Mouse (Mus musculus) adrenal gland, postnatal 36 days (tissue): ENCODE results near the gene C130060K24Rik. TPM values are rescaled to one million over a fixed set of nuclear protein-coding genes. Genes with fewer than 3 reads are reported as not detected.

ENCODE experiments used
- DNase-seq, 2 experiments: peaks; one replicate each; pipeline ENCODE4 v3.0.0; 2021; ENCODE audit warnings: mixed read lengths in 1 of 2
- long read RNA-seq, 2 experiments: library from polyadenylated mRNA; stranded (forward); transcript quantifications; one replicate each; pipeline ENCODE4 v2.0.0; 2021; ENCODE audit warnings: borderline sequencing depth in 2 of 2
- total RNA-seq, 2 experiments: library from RNA; stranded (reverse); gene quantifications; 2 replicates each; pipeline ENCODE4 v1.2.3; 2021

Gene C130060K24Rik
- total RNA-seq, result not detected
- long read RNA-seq, experiment 1, result 0 reads
- long read RNA-seq, experiment 2, result 0 reads

- DNase-seq, result no peak
Observed at GRCm38 (mm10) chr6:65380918-65381772, at the start of gene C130060K24Rik. Gene C130060K24Rik, plus strand, starts transcription at chr6:65381105.

DNA sequence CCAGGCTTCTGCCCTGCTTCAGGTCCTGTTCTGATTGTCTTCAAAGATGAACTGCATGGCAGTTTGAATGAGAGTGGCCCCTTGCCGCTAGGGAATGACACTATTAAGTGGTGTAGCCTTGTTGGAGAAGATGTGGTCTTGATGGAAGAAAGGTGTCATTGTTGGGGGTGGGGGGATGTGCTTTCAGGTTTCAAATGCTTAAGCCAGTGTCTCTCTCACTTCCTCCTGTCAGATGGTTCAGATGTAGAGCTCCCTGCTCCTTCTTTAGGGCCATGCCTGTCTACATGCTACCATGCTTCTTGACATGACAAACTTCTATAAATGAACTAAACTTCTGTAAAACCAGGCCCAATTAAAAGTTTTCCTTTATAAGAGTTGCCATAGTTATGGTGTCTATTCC, 46.7 kb upstream of the C130060K24Rik start:
- DNase-seq, result no peak

DNA sequence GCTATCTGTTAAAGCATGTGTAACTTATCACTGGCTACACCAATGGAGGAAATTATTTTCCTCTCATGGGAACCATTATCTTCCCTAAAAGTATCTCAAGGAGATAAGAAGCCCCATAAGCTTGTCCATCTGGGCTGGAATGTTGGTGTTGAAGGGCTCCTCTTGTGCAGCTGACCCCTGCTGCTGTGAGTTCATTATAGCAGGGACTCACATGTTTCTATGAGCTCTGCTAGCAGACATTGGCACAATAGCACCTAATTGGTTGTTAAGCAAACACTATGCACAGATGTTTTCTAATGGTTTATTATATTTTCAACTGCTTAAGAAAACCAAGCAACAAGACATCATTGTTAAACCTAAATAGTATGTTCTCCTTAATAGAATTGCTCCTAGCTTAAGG, 41.5 kb upstream of the C130060K24Rik start:
- DNase-seq, result no peak

GRCm38 (mm10) chr6:65341360-65341759, 39.5 kb upstream of the C130060K24Rik start:
- DNase-seq, result no peak

- DNase-seq, result peak; percentile 61 to 62
Observed at GRCm38 (mm10) chr6:65347736-65348135, 33.2 kb upstream of the C130060K24Rik start.

- DNase-seq, result peak; percentile 2 to 14
Observed at GRCm38 (mm10) chr6:65348255-65348654, 32.6 kb upstream of the C130060K24Rik start.

GRCm38 (mm10) chr6:65351622-65352021, 29.3 kb upstream of the C130060K24Rik start:
- DNase-seq, result no peak

DNA sequence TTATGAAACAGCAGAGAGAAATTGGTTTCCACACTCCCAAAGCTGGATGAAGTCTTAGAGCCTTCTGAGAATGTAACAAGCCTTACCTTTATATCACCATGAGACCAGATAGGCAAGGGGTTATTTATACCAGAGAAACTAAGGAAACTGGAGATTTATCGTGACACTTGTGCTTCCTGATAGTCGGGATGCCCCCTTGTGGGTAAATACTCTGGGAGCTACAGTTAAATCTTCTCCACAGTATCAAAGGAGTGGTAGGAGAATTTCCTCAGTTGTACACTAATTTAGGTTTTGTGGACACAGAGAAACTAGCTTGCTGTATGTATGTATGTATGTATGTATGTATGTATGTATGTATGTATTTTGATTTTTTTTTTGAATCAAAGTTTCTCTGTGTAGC, 5.0 kb upstream of the C130060K24Rik start:
- no peak for DNase-seq

DNA sequence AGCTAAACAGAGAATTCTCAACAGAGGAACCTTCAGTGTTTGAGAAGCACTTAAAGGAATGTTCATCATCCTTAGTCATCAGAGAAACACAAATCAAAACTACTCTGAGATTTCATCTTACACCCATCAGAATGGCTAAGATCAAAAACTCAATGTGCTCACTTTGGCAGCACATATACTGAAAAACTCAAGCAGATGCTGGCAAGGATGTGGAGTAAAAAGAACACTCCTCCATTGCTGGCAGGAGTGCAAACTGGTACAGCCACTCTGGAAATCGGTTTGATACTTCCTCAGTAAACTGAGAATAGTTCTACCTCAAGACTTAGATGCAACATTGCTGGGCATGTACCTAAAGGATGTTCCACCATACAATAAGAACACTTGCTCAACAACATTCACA, 41.0 kb downstream of the C130060K24Rik start:
- DNase-seq, result no peak

GRCm38 (mm10) chr6:65427065-65427464, 46.2 kb downstream of the C130060K24Rik start:
- DNase-seq, result peak in 1 of 2 experiments; percentile 1

- DNase-seq, result no peak
Observed at GRCm38 (mm10) chr6:65433159-65433558, 52.3 kb downstream of the C130060K24Rik start.

DNA sequence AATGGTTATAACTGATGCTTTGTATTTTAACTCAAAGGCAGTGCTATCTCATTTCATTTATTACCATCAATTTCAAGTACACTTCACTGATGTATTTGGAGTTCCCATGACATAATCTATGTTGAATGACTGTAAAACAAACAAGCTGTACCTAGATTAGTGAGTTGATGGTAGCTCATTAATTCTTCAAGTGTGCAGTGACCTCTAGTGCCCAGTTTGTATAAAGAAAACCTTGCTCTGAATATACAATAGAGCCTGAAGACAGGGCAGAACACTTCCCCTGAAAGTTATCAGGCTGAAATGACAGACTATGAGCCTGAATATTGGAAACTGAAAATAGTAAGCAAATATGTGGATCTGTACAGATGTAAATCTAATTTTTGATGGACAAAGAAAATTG, 72.6 kb downstream of the C130060K24Rik start:
- peak in 1 of 2 experiments; percentile 5 for DNase-seq

GRCm38 (mm10) chr6:65465294-65465693, 84.4 kb downstream of the C130060K24Rik start:
- no peak for DNase-seq

- DNase-seq, result no peak
Observed at GRCm38 (mm10) chr6:65470320-65470719, 89.4 kb downstream of the C130060K24Rik start.

- no peak for DNase-seq
Observed at GRCm38 (mm10) chr6:65472455-65472854, 91.5 kb downstream of the C130060K24Rik start.

GRCm38 (mm10) chr6:65498786-65499185, 117.9 kb downstream of the C130060K24Rik start:
- DNase-seq, result no peak

Other genes starting within 250 kb of the C130060K24Rik start
- 1 to 10 TPM; 1.8 to 2.5 TPM for gene Hpgds, start 236.2 kb upstream of the C130060K24Rik start, total RNA-seq
- gene Tnip3, start 144.2 kb downstream of the C130060K24Rik start, total RNA-seq, result under 1 TPM in 1 of 2 experiments, not detected in 1; 0.40 TPM